Mouse (Mus musculus) gastrocnemius, adult 18-20 months (tissue): Measurements from ENCODE around the gene Minpp1. TPM values are rescaled to one million over a fixed set of nuclear protein-coding genes. Genes with fewer than 3 reads are reported as not detected.
A peak's percentile ranks its signal among the peaks of the same experiment; 100 is the strongest.
"Not testable (repeated sequence)": the region's sequence is repeated elsewhere in the genome, so short reads cannot be mapped to it uniquely, and the experiment has no call there.

Source experiments
- DNase-seq: peaks from one replicate; pipeline ENCODE4 v3.0.0; 2021; ENCODE audit warnings: low spot score
- long read RNA-seq, 2 experiments: library from polyadenylated mRNA; stranded (forward); transcript quantifications; one replicate each; pipeline ENCODE4 v2.0.0; 2021
- total RNA-seq, 2 experiments: library from RNA; stranded (reverse); gene quantifications; 2 replicates each; pipeline ENCODE4 v1.2.3; 2021

Minpp1 gene
- 10 to 100 TPM; 13.9 to 14.0 TPM for total RNA-seq
- long read RNA-seq, experiment 1, transcript Minpp1-201 (5 exons, 2,613 nt) = major isoform, 62 of 66 reads
- long read RNA-seq, experiment 1, partial matches to known transcripts = 1 of 66 reads
- long read RNA-seq, experiment 1, other reads (novel, unspliced or antisense) = 3 of 66 reads
- long read RNA-seq, experiment 2, transcript Minpp1-201 (5 exons, 2,613 nt) = major isoform, 48 of 52 reads
- long read RNA-seq, experiment 2, partial matches to known transcripts = 2 of 52 reads
- long read RNA-seq, experiment 2, other reads (novel, unspliced or antisense) = 2 of 52 reads

- peak; percentile 75 for DNase-seq
Measured at GRCm38 (mm10) chr19:32485681-32486105, at the start of gene Minpp1. Gene Minpp1 (plus strand): TSS chr19:32485769.

- DNase-seq = no peak
Measured at GRCm38 (mm10) chr19:32439356-32439755, 46.2 kb upstream of the Minpp1 start.

DNA sequence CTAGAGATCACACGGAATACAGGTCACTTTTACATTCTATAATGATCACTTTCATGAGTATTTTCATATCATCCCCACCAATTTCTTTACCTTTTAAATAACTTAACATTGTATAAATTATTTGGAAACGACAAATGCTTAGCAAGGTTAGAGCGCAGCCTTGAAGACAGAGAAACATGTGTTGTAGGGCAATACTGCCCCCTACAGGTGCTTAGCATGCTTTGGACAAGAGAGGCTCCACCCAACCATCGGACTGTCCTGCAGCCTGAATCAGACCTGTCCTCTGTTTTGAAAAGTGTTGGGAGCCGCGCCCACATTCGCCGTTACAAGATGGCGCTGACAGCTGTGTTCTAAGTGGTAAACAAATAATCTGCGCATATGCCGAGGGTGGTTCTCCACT is 44.0 kb upstream of the Minpp1 start:
- peak; percentile 47 for DNase-seq

DNA sequence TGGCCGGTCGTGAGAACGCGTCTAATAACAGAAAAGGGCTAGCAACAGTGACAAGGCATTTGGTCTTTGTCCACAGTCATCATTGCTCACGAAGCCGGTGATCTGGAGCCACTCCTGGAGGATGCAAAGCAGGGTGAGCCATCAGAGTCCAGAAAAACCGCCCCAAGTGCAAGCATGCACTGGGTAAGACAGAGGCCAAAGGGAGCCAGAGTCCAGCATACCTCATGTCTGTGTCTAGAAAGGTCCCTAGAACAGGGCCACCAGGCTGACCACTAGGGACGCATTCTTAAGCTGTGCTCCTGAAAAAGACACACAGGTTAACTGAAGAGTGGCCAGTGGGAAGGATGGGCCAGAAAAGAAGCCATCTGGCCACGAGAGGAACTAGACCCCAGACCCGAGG is 36.6 kb upstream of the Minpp1 start:
- DNase-seq = no peak

DNA sequence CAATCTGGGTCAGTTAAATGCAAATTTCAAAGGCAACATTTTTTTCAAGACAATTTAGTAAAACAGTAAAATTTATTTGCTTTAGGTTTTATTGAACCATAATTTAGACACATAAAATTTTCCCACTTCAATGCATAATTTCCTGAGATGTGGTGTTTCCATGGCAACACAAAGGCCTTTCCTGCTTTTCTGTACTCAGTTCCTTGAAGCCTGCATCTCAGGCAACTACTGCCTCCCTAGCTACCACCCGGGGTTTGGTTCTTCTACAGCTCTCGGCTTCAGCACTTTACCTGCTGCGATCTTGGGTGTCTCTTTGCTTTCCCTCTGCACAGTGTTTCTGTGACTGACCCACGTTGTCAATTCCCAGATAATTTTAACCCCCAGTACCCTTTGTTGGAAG is 33.3 kb upstream of the Minpp1 start:
- DNase-seq = no peak

GRCm38 (mm10) chr19:32456744-32457143 is 28.8 kb upstream of the Minpp1 start:
- DNase-seq = no peak

- not testable (repeated sequence) for DNase-seq
Measured at GRCm38 (mm10) chr19:32457631-32458030, 27.9 kb upstream of the Minpp1 start.

DNA sequence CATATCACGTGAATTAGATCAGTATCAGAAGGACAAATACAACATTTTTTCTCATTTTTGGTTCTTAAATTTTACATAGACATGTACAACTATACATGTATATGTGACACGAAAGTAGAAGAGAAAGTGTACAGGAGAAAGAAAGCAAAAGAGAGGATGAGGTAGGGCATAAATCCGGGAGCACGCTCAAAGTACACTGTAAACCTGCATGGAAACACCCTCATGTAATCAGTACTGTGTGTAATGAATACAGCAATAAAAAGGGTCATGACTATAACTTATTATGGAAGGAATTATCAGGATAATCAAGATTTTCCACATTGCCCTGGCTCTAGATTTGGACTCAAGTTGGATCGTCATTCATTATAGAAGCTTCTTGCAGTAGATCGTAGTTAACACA is 22.5 kb upstream of the Minpp1 start:
- DNase-seq = no peak

DNA sequence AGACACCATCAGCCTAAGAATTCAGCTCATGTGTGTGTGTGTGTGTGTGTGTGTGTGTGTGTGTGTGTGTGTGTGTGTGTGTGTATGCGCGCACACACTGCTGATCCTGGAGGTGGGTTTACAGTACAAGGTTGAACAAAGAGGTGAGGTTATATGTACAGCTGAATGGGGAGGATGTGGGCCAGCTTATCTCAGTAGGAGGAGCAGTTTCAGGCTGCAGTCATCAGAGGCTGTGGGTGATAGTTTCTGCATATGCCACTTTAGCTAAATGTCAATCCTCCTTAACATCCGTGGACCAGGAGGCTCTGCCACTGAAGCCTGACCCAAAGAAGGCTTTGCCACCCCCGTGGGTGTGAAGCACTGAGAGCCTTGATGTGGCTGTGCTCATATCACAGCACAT is 20.3 kb upstream of the Minpp1 start:
- DNase-seq = no peak

- DNase-seq = no peak
Measured at GRCm38 (mm10) chr19:32466478-32466877, 19.1 kb upstream of the Minpp1 start, which contains the start of gene Rpl9-ps6. Gene Rpl9-ps6 (minus strand): TSS chr19:32466578.

DNA sequence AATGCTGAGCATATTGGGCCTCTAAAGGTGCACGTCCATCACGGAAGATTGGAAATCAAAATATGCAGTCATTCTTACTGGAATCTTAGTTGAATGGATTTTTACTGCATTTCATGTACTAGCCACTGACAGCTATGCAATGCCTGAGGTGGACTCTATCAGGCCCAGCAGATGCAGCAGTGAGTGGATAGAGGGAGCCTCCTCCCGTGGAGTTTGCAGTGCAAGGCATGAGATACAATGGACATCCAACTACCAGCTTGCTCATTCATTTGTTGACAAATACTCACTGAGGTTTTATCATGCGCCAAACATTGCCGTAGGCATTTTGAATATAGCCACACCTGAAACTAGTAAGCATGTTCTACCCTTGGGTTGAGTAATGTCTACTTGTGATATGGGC is 18.2 kb upstream of the Minpp1 start:
- DNase-seq = no peak

- peak; percentile 51 for DNase-seq
Measured at GRCm38 (mm10) chr19:32470059-32470497, 15.5 kb upstream of the Minpp1 start.

DNA sequence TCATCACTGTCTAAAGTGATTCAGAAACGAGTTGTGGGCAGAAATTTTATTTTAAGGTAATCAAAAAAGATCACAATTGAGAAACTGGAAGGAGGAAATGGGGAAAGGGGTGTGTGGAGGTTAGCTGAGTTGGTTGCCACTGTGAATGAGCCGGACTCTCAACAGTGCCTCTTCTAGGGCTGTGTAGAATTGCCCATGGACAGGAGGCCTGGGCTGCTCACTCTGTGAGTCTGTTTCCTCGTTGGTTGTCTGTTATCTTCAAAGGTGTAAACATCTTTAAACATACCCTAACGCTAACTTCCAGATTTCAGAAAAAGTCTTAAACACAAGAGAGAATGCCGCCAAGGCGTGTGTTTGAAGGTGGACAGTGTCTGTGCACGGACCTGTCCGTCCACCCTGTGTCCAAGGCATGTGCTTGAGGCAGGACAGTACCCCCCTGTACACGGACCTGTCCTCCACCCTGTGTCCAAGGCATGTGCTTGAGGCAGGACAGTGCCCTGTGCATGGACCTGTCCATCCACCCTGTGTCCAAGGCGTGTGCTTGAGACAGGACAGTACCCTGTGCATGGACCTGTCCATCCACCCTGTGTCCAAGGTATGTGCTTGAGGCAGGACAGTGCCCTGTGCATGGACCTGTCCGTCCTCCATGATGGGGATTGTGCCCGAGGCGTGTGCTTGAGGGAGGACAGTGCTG is 14.9 kb upstream of the Minpp1 start:
- DNase-seq = no peak

DNA sequence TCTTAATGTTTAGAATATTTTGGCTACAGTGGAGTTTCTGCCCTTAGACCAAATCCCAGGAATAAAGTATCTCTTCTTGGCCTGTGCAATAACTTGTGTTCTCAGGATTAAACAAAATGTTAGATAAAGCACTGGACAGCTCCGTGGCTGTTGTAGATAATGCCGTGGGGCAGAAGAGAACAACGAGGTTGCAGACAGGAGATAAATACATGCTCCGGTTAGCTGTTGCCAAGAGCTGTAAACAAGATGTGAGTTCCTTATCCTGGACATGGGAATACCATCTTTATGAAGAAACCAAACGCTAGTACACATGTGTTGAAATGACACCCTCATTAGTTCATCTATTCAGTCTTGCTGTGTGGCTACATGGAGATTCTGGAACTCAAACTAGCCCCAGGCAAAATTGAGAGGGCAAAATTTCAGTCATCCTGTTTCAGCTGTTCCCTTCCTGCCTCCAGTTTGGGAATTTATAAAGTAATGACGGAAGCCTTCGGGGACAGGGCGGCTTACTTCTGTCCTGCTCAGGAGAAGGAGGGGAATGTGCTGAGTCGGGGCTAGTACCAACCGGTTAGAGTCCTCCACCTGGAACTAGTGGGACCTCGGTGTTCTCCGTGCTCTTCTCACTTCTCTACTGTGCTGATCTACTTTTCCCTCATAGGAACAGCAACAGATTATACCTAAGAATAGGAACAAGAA is 9.4 kb upstream of the Minpp1 start:
- DNase-seq = no peak

DNA sequence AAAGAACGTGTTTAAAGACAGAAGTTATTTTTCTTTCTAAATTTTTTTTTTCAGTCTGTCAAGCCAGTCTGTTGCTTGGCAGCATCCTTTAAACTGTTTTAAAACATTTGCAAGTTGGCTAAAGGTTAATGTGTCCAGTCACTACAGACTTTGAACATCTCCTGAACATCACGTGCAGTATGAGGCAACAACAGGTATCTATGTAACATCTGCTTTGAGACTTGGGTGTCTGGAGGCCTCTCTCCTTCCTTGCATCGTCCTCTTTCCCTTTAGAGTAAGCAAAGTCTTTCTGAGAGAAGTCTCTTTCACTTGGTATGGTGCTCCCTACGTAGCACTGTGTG is 8.9 kb upstream of the Minpp1 start:
- DNase-seq = no peak

GRCm38 (mm10) chr19:32480255-32480654 is 5.3 kb upstream of the Minpp1 start:
- no peak for DNase-seq

- no peak for DNase-seq
Measured at GRCm38 (mm10) chr19:32480791-32481442, 4.7 kb upstream of the Minpp1 start.

- no peak for DNase-seq
Measured at GRCm38 (mm10) chr19:32481511-32481910, 4.1 kb upstream of the Minpp1 start.

GRCm38 (mm10) chr19:32484941-32485660 is 468 bp upstream of the Minpp1 start:
- DNase-seq = no peak

GRCm38 (mm10) chr19:32486106-32486724 is 646 bp downstream of the Minpp1 start:
- peak; percentile 53 for DNase-seq
